Mouse (Mus musculus) activated CD4-positive, CD25-positive, alpha-beta regulatory T cell, adult 4 months (primary cell): ENCODE data around the gene Gabrr2. TPM values are rescaled to one million over a fixed set of nuclear protein-coding genes. Genes with fewer than 3 reads are reported as not detected.

Experiments
- polyA plus RNA-seq, 2 experiments: library from polyadenylated mRNA; unstranded; fragments of 100-300 nt; shearing (Covaris generic); gene quantifications; one replicate each; pipeline ENCODE4 v1.2.1; 2017

The Gabrr2 gene
- polyA plus RNA-seq, 2 experiments from 2014 or later = 10.1 to 10.4 TPM

Other genes with a start within 250 kb of the Gabrr2 start
- gene Ankrd6, start 112.2 kb upstream of the Gabrr2 start, polyA plus RNA-seq = 1 to 10 TPM in 1 of 2 experiments, under 1 TPM in 1; 0.99 to 1.4 TPM
- gene Rragd, start 80.0 kb upstream of the Gabrr2 start, polyA plus RNA-seq = 1 to 10 TPM; 4.2 to 4.3 TPM
- 10 to 100 TPM; 41.9 to 42.7 TPM for gene Ube2j1, start 31.6 kb upstream of the Gabrr2 start, polyA plus RNA-seq
- gene Gabrr1, start 69.5 kb downstream of the Gabrr2 start, polyA plus RNA-seq = not detected
- not detected for gene Pm20d2, start 126.7 kb downstream of the Gabrr2 start, polyA plus RNA-seq
- gene Srsf12, start 146.0 kb downstream of the Gabrr2 start, polyA plus RNA-seq = 1 to 10 TPM; 2.1 to 3.9 TPM
- 10 to 100 TPM; 76.1 to 91.4 TPM for gene Pnrc1, start 227.2 kb downstream of the Gabrr2 start, polyA plus RNA-seq
- 10 to 100 TPM; 50.2 to 69.5 TPM for gene Rngtt, start 247.3 kb downstream of the Gabrr2 start, polyA plus RNA-seq